Mouse (Mus musculus) intestine, embryonic 15.5 days (tissue): ENCODE results near the gene Tekt5. TPM values are rescaled to one million over a fixed set of nuclear protein-coding genes. Genes with fewer than 3 reads are reported as not detected.
A peak's percentile ranks its signal among the peaks of the same experiment; 100 is the strongest.

ENCODE experiments used
- ATAC-seq: fragments of 200-750 bp; cut with Nextera tagmentation; 2 replicates; pipeline ENCODE4 v1.8.0; 2017; ENCODE audit warnings: moderate TSS enrichment, moderate library complexity
- H3K27ac ChIP-seq: fragments of 300-500 bp; sonication (generic); 2 replicates; pipeline ENCODE4 v1.5.1; 2015; ENCODE audit warnings: mild to moderate bottlenecking, inconsistent platforms
- H3K27me3 ChIP-seq: fragments of 300-500 bp; sonication (generic); replicated peaks from 2 replicates; pipeline ENCODE4 v1.6.1; 2015; ENCODE audit warnings: inconsistent platforms
- H3K36me3 ChIP-seq: fragments of 300-500 bp; sonication (generic); 2 replicates; pipeline ENCODE4 v1.6.1; 2015; ENCODE audit warnings: inconsistent platforms
- H3K4me1 ChIP-seq: fragments of 300-500 bp; sonication (generic); replicated peaks from 2 replicates; pipeline ENCODE4 v1.6.1; 2015; ENCODE audit warnings: inconsistent platforms
- H3K4me2 ChIP-seq: fragments of 300-500 bp; sonication (generic); replicated peaks from 2 replicates; pipeline ENCODE4 v1.6.1; 2015; ENCODE audit warnings: mild to moderate bottlenecking, inconsistent platforms
- H3K4me3 ChIP-seq: fragments of 300-500 bp; sonication (generic); replicated peaks from 2 replicates; pipeline ENCODE4 v1.5.1; 2015; ENCODE audit warnings: inconsistent platforms
- H3K9ac ChIP-seq: fragments of 300-500 bp; sonication (generic); 2 replicates; pipeline ENCODE4 v1.6.1; 2015; ENCODE audit warnings: inconsistent platforms
- H3K9me3 ChIP-seq: fragments of 300-500 bp; sonication (generic); 2 replicates; pipeline ENCODE4 v1.6.1; 2016; ENCODE audit warnings: inconsistent platforms
- WGBS: fragments of 180-500 bp; shearing (Covaris S2); methylation state at CpG from one replicate; pipeline ENCODE4 v1.1.7; 2015; 5-methylcytosine and 5-hydroxymethylcytosine counted together
- polyA plus RNA-seq: library from polyadenylated mRNA; unstranded; fragments of >200 nt; fragmentation: Nextera tagmentation; extraction: Ambion mirVana; gene quantifications from 2 replicates; pipeline ENCODE4 v1.2.1, GENCODE M21; 2015

Gene Tekt5
- polyA plus RNA-seq, 1 experiment from 2014 or later: 0.15 TPM

DNA sequence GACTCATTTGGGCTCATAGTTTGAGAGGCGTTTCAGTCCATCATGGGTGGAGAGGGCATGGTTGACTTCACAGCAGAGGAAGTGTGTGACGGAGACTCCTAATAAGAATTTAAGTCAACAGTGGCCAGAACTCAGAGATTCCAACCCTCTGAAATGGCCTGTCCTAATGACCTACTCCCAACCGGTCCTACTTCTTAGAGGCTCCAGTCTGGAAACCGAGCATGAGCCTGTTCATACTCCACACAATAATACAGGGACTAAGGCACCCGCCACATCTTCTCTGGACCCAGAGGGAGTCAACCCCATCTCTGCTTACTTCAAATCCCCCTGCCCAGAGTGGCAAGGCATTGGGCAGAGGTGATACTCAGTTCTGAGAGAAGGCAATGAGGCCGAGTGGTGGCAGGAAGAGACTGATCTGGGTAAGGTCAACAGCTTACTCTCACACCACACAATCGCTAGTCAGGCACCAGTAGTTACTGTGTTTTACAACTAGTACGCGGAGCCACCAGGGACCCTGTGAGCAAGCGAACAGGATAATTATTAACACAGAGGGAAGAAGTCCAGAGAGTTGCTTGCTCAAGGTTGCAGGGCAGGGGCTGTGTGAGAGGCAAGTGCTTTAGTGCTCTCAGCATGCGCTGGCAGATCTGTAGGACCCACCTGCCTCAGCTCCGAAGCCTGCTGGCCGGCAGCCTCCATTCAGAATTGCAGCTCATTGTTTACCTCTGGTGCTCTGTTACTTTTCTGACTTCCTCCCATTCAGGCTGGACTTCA is 67.5 kb downstream of the Tekt5 start:
- Histone ChIP-seq H3K27me3 (no peaks in the 10 kb centered on the region), H3K4me1 (no peaks in the 10 kb centered on the region), H3K9ac (no peak overlapping the region), H3K27ac (peak overlapping the region; percentile 70), H3K9me3 (no peaks in the 10 kb centered on the region), H3K4me3 (no peak overlapping the region), H3K36me3 (no peaks in the 10 kb centered on the region), H3K4me2 (peak overlapping the region; percentile 31; the same call in 1 of the 2 replicates)
- peak; percentile 93 for ATAC-seq
- WGBS: 44% methylated on average over 13 of the region's 13 CpGs

DNA sequence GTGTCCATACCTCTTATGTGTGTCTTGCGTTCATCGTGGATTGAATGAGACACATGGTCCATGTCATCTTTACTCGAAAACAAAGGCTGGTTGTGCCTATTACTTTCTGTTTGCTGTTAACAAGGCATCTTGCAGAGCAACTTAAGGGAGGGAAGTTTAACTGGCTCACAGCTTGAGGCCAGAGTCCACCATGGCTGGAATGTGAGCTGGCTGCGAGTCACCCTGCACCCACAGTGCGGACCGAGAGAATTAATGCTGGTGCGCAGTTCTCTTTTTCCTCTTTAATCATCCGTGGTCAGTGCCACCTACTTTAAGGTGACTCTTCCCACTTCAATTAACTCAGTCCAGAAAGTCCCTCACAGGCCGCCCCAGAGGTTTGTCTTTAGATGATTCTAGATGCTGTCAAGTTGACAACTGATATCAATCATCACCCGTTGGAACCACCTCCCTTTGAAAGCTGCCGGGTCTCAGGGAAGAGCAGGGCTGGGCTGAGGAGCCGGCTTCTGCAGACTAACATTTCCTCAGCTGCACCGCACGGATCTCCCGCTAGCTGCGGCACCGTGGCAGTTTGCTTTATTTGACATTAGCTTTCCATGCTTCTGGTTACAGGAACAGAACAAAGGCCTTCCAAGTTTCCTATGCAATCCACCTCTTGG is 75.2 kb downstream of the Tekt5 start:
- ATAC-seq: peak; percentile 83
- H3K4me2 ChIP-seq: peak overlapping the region; percentile 41
- WGBS: 36% methylated on average over 17 of the region's 17 CpGs

GRCm38 (mm10) chr16:10317197-10317544 is 78.1 kb downstream of the Tekt5 start:
- Histone ChIP-seq H3K27me3 (no peaks in the 10 kb centered on the region), H3K4me1 (peaks cover 16% of the 10 kb centered on the region), H3K4me2 (no peak overlapping the region), H3K36me3 (no peaks in the 10 kb centered on the region), H3K27ac (no peak overlapping the region), H3K9ac (no peak overlapping the region), H3K9me3 (no peaks in the 10 kb centered on the region), H3K4me3 (no peak overlapping the region)
- WGBS: 59% methylated on average over 4 of the region's 4 CpGs
- no peak for ATAC-seq

More for the DNA sequence above, 75.2 kb downstream of the Tekt5 start:
- no peaks in the 10 kb centered on the region for H3K27me3 ChIP-seq
- H3K4me1 ChIP-seq: 0 out of 2 replicates have a peak, but pooled peaks cover 5% of the 10 kb centered on the region
- H3K36me3 ChIP-seq: no peaks in the 10 kb centered on the region
- H3K9ac ChIP-seq: no peak overlapping the region
- H3K9me3 ChIP-seq: no peaks in the 10 kb centered on the region
- H3K4me3 ChIP-seq: no peak overlapping the region
- H3K27ac ChIP-seq: no peak overlapping the region

DNA sequence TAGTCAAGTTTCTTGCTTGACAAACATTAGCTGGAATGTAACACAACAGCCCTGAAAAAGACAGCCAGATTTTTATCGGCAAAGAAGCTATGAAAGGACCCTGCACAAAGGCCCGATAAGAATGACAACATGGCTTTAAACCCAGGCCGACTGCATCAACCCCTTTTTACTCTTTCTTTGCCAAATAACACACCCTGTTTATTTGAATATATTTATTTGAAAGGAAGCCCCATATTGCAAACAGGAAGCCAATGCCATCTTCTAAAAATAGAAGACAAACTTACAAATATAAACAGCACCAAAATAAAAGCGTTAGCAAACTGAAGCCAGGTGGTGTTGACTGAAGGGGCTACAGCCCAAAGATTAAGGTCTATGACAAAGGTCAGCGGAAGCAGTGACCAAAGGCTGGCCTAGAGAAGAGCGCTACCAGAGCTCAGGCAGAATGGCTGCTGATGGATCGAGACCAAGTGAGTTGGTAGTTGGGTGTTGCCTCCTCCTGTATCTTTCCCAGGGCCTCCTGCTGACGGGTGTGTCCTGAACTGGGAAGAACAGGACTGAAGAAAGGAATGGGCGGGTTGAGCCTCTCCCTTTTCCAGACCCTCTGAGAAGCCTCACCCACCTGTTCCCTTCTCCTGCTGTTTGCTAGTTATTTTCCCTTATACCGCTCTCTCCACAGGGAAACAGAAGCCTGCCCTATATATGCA is 78.6 kb downstream of the Tekt5 start:
- H3K9ac ChIP-seq: no peak overlapping the region
- H3K27me3 ChIP-seq: no peaks in the 10 kb centered on the region
- H3K36me3 ChIP-seq: no peaks in the 10 kb centered on the region
- no peak overlapping the region for H3K4me3 ChIP-seq
- no peaks in the 10 kb centered on the region for H3K9me3 ChIP-seq
- 70% methylated on average over 10 of the region's 10 CpGs for WGBS
- H3K27ac ChIP-seq: no peak overlapping the region
- peaks cover 17% of the 10 kb centered on the region for H3K4me1 ChIP-seq
- no peak for ATAC-seq
- no peak overlapping the region for H3K4me2 ChIP-seq

- H3K27ac ChIP-seq: 0 out of 2 replicates have a peak within 1 kb of the TSS, but pooled peaks have one; percentile 36
- ATAC-seq: peak; percentile 93
- H3K4me2 ChIP-seq: peak within 1 kb of the TSS; percentile 94
- no peaks in the 10 kb centered on the region for H3K9me3 ChIP-seq
- H3K9ac ChIP-seq: peak within 1 kb of the TSS; percentile 57
- H3K4me1 ChIP-seq: peaks cover 15% of the 10 kb centered on the region
- under 1% methylated on average over 30 of the region's 40 CpGs for WGBS
- H3K36me3 ChIP-seq: no peaks in the 10 kb centered on the region
- peak within 1 kb of the TSS; percentile 57 for H3K4me3 ChIP-seq
- H3K27me3 ChIP-seq: no peaks in the 10 kb centered on the region
Observed at GRCm38 (mm10) chr16:10313646-10314088, 81.6 kb downstream of the Tekt5 start, which contains the start of gene Emp2. Emp2 (minus strand) TSS chr16:10313968.

- Histone ChIP-seq H3K4me2 (peak overlapping the region; percentile 94), H3K27ac (0 out of 2 replicates have a peak overlapping the region, but pooled peaks have one; percentile 36), H3K27me3 (no peaks in the 10 kb centered on the region), H3K9me3 (no peaks in the 10 kb centered on the region), H3K4me3 (peak overlapping the region; percentile 57), H3K9ac (peak overlapping the region; percentile 57), H3K4me1 (peaks cover 15% of the 10 kb centered on the region), H3K36me3 (no peaks in the 10 kb centered on the region)
- WGBS: 5% methylated on average over 15 of the region's 15 CpGs
- ATAC-seq: peak; percentile 61
Observed at GRCm38 (mm10) chr16:10313226-10313625, 82.1 kb downstream of the Tekt5 start.

- Histone ChIP-seq H3K27ac (no peak overlapping the region), H3K9me3 (no peaks in the 10 kb centered on the region), H3K27me3 (no peaks in the 10 kb centered on the region), H3K9ac (no peak overlapping the region), H3K4me2 (0 out of 2 replicates have a peak overlapping the region, but pooled peaks have one; percentile 7), H3K4me1 (peaks cover 15% of the 10 kb centered on the region), H3K4me3 (no peak overlapping the region), H3K36me3 (no peaks in the 10 kb centered on the region)
- ATAC-seq: no peak
- 68% methylated on average over 4 of the region's 4 CpGs for WGBS
Observed at GRCm38 (mm10) chr16:10311989-10312388, 83.3 kb downstream of the Tekt5 start.

- Histone ChIP-seq H3K27me3 (no peaks in the 10 kb centered on the region), H3K9ac (no peak overlapping the region), H3K36me3 (no peaks in the 10 kb centered on the region), H3K4me2 (no peak overlapping the region), H3K9me3 (no peaks in the 10 kb centered on the region), H3K4me3 (no peak overlapping the region), H3K4me1 (peaks cover 13% of the 10 kb centered on the region), H3K27ac (no peak overlapping the region)
- no peak for ATAC-seq
- WGBS: 52% methylated on average over 3 of the region's 3 CpGs
Observed at GRCm38 (mm10) chr16:10311086-10311485, 84.2 kb downstream of the Tekt5 start.

DNA sequence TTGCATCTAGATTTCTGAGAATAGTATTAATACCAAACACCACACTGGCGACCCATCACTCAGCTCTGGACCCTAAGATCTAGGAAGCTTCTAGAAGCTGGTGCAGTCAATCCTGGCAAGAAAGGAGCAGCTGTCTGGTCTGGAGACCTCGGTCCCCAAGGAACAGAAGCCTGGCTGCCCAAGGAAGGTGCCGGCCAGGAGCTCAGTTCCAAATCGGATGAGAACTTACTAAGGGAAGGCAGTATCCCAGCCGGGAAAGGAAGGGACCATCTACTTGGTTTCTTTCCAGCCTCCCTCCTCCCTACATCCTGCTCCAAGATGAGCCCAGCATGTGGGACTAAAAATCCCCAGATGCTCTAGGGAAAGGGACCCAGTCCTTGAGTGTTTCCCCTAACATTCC is 84.8 kb downstream of the Tekt5 start:
- Histone ChIP-seq H3K4me2 (no peak overlapping the region), H3K9ac (no peak overlapping the region), H3K4me1 (peaks cover 13% of the 10 kb centered on the region), H3K4me3 (no peak overlapping the region), H3K27ac (no peak overlapping the region), H3K27me3 (no peaks in the 10 kb centered on the region), H3K9me3 (no peaks in the 10 kb centered on the region), H3K36me3 (no peaks in the 10 kb centered on the region)
- WGBS: 76% methylated on average over 5 of the region's 5 CpGs
- no peak for ATAC-seq

Other genes starting within 250 kb of the Tekt5 start
- gene Rpl39l, start 225.3 kb downstream of the Tekt5 start, polyA plus RNA-seq: not detected in 2 replicates
- gene Atf7ip2, start 202.8 kb downstream of the Tekt5 start, polyA plus RNA-seq: 0.83 and 0.93 TPM in 2 replicates
- 20.0 and 20.3 TPM in 2 replicates for gene Emp2, start 81.5 kb downstream of the Tekt5 start, polyA plus RNA-seq
- gene Nubp1, start 16.5 kb upstream of the Tekt5 start, polyA plus RNA-seq: 55.4 and 56.6 TPM in 2 replicates
- 7.1 and 9.0 TPM in 2 replicates for gene Tvp23a, start 51.9 kb upstream of the Tekt5 start, polyA plus RNA-seq
- 0.37 and 0.41 TPM in 2 replicates for gene Ciita, start 84.6 kb upstream of the Tekt5 start, polyA plus RNA-seq
- 14.1 and 14.7 TPM in 2 replicates for gene Dexi, start 147.6 kb upstream of the Tekt5 start, polyA plus RNA-seq
- 26.8 and 27.2 TPM in 2 replicates for gene Clec16a, start 149.8 kb upstream of the Tekt5 start, polyA plus RNA-seq